Mouse (Mus musculus) G1E (cell line): ENCODE measurements around the gene Ins2. TPM values are rescaled to one million over a fixed set of nuclear protein-coding genes. Genes with fewer than 3 reads are reported as not detected.

Experiments
- ATAC-seq: 2 replicates; pipeline ENCODE4 v1.8.0; 2016; ENCODE audit warnings: mild to moderate bottlenecking; ENCODE audit not compliant: insufficient number of reproducible peaks, poor library complexity, low FRiP score, severe bottlenecking; ENCODE audit errors: extremely low read depth
- DNase-seq: peaks from one replicate; pipeline ENCODE4 v3.0.0; 2012; ENCODE audit warnings: low spot score
- H3K27me3 ChIP-seq: 2 replicates; pipeline ENCODE4 v1.6.1; 2012; ENCODE audit warnings: mild to moderate bottlenecking, low read length, inconsistent platforms; ENCODE audit not compliant: insufficient read depth
- H3K36me3 ChIP-seq: replicated peaks from 2 replicates; pipeline ENCODE3; 2012; ENCODE audit warnings: mild to moderate bottlenecking, inconsistent platforms
- H3K4me1 ChIP-seq: 2 replicates; pipeline ENCODE4 v1.6.1; 2012; ENCODE audit warnings: low read depth, low read length, inconsistent platforms, mixed read lengths; ENCODE audit not compliant: insufficient read depth
- H3K4me3 ChIP-seq: 2 replicates; pipeline ENCODE4 v1.5.1; 2012; ENCODE audit warnings: low read depth, mild to moderate bottlenecking, inconsistent platforms, low read length, moderate library complexity, mixed read lengths
- H3K9me3 ChIP-seq: replicated peaks from 2 replicates; pipeline ENCODE4 v1.6.1; 2012; ENCODE audit warnings: inconsistent platforms
- CTCF ChIP-seq: IDR thresholded peaks from 2 replicates; pipeline ENCODE4 v1.5.1; 2012; ENCODE audit warnings: low read depth, low read length, inconsistent platforms, mixed read lengths
- GATA1 ChIP-seq: IDR thresholded peaks from 2 replicates; pipeline ENCODE4 v1.6.1; 2012; ENCODE audit warnings: borderline replicate concordance, low read length, inconsistent platforms, mixed read lengths
- GATA2 ChIP-seq: IDR thresholded peaks from 2 replicates; pipeline ENCODE4 v1.6.1; 2012; ENCODE audit warnings: low read depth, low read length, inconsistent platforms, borderline replicate concordance
- POLR2AphosphoS5 ChIP-seq: IDR thresholded peaks from 2 replicates; pipeline ENCODE4 v1.6.1; 2012; ENCODE audit warnings: low read depth, low read length, inconsistent platforms; ENCODE audit not compliant: insufficient replicate concordance
- TAL1 ChIP-seq: conservative IDR thresholded peaks from 2 replicates; pipeline ENCODE4 v1.6.1; 2012; ENCODE audit warnings: low read depth, low read length, inconsistent platforms, mixed read lengths
- polyA plus RNA-seq: library from polyadenylated mRNA; stranded (reverse); fragments of >175 nt; gene quantifications from 2 replicates; pipeline ENCODE4 v1.2.3, GENCODE M21; 2012
- total RNA-seq, 2 experiments: library from RNA; stranded (forward) in 1 of 2; stranded (reverse) in 1 of 2; fragments of 200-1000 nt in 1 of 2; fragments of >200 nt in 1 of 2; fragmentation: Nextera tagmentation in 1 of 2; gene quantifications; 2 replicates each; pipeline ENCODE4 v1.2.3; 2014 to 2017

Ins2 gene
- total and polyA plus RNA-seq, 3 experiments: 0.38 TPM; not detected in 2

DNA sequence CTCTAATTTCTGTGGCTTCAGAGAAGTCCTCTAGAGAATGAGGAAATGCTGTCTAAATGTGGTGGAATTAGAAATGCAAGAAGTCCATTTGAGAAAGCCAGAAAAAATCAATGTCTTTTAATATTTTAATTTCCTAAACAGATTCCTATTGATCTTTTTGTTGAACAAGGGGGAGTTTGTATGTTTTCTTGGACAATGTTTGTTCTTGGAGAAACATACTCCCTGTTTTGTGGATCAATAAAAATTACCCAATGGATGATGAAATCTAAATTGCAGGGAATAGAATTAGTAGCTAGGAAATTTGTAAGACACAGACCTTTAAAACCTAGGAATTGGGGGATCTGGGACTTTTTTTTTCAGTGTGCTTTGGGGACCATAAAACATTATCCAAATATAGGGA, 81.4 kb downstream of the Ins2 start:
- DNase-seq (no peak), ATAC-seq (no peak)
- peaks cover 9% of the 10 kb centered on the region; the same call in 1 of the 2 replicates for H3K27me3 ChIP-seq
- TF ChIP-seq POLR2AphosphoS5: no peak
- no peak for TF ChIP-seq CTCF
- TF ChIP-seq TAL1: no peak
- no peak for TF ChIP-seq GATA1
- no peak for TF ChIP-seq GATA2
- peaks cover 47% of the 10 kb centered on the region for H3K9me3 ChIP-seq
- no peak overlapping the region for H3K4me3 ChIP-seq
- H3K4me1 ChIP-seq: no peaks in the 10 kb centered on the region; the same call in 1 of the 2 replicates
- H3K36me3 ChIP-seq: no peaks in the 10 kb centered on the region

DNA sequence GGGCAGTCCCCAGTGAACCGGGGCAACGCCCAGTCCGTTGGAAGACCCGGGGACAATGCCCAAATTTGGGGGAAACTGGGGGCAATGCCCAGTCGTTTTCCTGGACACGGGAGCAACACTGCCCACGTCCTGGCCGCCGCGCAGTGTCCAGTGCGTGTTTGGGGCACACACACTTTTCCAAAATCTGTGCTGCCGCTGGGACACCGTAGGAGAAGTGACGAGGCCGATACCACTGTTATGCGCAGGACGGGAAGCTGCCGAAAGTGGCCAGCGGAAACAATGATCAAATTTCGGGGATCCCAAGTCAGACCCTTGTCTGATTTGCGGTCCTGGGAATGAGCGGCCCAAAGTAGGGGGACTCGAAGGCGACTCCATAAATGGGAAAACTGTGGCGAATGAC, 82.1 kb downstream of the Ins2 start:
- H3K4me3 ChIP-seq: 0 out of 2 replicates have a peak overlapping the region, but pooled peaks have one; percentile 23

DNA sequence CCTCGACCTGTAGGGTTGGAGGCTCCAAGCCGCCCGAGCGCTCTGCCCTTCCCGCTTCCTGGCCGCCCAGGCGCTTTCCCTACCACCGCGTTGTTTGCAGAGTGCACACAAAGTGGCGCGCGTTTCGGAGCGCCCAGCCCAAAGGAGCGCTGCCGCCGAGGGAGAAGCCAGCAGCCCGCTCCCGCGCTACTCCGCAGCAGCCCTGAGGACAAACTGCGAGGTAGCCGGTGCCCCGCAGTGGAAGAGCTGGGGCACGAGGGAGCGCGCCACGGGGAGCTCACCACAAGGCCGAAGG, 82.6 kb downstream of the Ins2 start:
- no peaks in the 10 kb centered on the region for H3K36me3 ChIP-seq
- no peak for TF ChIP-seq POLR2AphosphoS5
- no peak for TF ChIP-seq CTCF
- TF ChIP-seq TAL1: no peak
- no peak for TF ChIP-seq GATA1
- TF ChIP-seq GATA2: no peak
- no peaks in the 10 kb centered on the region; the same call in 1 of the 2 replicates for H3K4me1 ChIP-seq
- 0 out of 2 replicates have a peak overlapping the region, but pooled peaks have one; percentile 23 for H3K4me3 ChIP-seq
- ATAC-seq (no peak), DNase-seq (no peak)
- peaks cover 9% of the 10 kb centered on the region; the same call in 1 of the 2 replicates for H3K27me3 ChIP-seq
- peaks cover 46% of the 10 kb centered on the region for H3K9me3 ChIP-seq

More for the DNA sequence above, 82.1 kb downstream of the Ins2 start:
- TF ChIP-seq GATA2: no peak
- no peak for TF ChIP-seq TAL1
- TF ChIP-seq GATA1: no peak
- no peak for TF ChIP-seq POLR2AphosphoS5
- TF ChIP-seq CTCF: no peak
- ATAC-seq (no peak), DNase-seq (no peak)
- H3K36me3 ChIP-seq: no peaks in the 10 kb centered on the region
- peaks cover 46% of the 10 kb centered on the region for H3K9me3 ChIP-seq
- H3K4me1 ChIP-seq: no peaks in the 10 kb centered on the region; the same call in 1 of the 2 replicates
- peaks cover 9% of the 10 kb centered on the region; the same call in 1 of the 2 replicates for H3K27me3 ChIP-seq

DNA sequence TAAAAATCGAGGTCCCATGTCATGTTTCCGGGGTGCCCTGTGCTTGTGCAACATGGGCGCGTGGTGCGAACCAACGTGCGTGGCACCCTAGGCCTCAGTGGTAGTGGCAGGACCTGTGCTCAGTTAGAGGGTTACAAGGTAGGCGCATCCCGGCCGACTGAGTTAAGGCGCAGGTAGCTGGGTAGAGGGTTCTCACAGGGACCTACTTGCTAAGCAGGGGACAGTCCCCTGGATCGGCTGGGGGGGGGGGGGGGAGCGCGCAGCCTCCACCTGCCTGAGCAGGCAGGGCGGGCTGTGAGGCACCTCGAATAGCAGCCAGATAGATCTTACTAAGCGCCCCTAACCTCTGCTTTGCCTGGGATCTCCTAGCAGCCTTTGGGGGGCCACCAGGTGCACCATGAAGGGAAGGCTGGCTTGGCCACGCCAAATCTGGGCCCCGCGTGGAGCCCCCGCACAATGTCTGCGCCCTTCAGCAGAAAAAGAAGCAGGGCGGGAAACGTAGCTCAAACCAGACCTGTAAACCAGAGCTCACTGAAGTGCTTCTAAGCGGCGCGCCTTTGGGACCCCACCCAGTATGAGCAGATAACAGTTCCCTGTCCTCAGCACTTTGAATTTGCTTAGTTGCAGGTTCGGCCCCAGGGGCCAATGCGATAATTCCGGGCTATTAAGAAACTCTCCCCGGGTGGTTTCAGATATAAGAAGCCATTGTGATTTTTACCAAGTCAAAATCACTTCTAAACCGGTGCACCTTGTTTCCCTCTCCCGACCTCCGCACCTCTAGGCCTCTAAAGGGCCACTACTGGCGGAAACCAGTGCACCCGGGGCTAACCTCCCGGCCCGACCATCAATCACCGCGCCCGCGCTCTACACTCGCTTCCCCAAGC, 83.2 kb downstream of the Ins2 start:
- H3K36me3 ChIP-seq: no peaks in the 10 kb centered on the region
- no peak overlapping the region; the same call in 1 of the 2 replicates for H3K4me3 ChIP-seq
- peaks cover 9% of the 10 kb centered on the region; the same call in 1 of the 2 replicates for H3K27me3 ChIP-seq
- H3K9me3 ChIP-seq: peaks cover 46% of the 10 kb centered on the region
- TF ChIP-seq GATA1 (no peak), POLR2AphosphoS5 (no peak), TAL1 (no peak), CTCF (no peak), GATA2 (no peak)
- no peak for DNase-seq
- no peak for ATAC-seq
- no peaks in the 10 kb centered on the region; the same call in 1 of the 2 replicates for H3K4me1 ChIP-seq

DNA sequence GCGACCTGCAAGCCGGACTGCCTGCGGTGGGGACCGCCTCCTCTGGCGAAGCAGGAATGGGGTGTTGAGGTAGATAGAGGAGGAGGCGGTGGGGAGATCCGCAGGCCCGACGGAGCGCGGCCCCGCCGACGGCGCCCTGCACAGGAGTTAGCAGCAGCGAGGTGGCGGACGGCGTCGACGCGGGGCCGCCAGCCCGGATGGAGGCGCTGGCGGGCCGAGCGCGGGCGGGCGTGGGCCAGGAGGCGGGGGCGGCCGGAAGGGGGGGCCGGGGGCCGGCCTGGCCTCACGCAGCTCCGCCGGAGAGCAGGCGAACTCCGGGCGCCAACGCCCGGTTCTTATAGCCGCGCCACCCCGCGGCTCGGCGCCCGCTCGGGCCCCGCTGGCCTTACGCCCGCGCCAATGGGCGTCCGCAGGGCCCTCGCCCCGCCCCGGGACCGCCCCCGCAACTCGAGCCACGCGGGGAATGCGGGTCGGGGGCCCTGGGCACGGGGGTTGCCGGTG, 84.0 kb downstream of the Ins2 start:
- Histone ChIP-seq H3K36me3 (no peaks in the 10 kb centered on the region), H3K9me3 (peaks cover 46% of the 10 kb centered on the region), H3K4me3 (no peak overlapping the region; the same call in 1 of the 2 replicates), H3K4me1 (no peaks in the 10 kb centered on the region; the same call in 1 of the 2 replicates), H3K27me3 (peaks cover 9% of the 10 kb centered on the region; the same call in 1 of the 2 replicates)
- DNase-seq: no peak
- no peak for TF ChIP-seq GATA1
- no peak for TF ChIP-seq CTCF
- no peak for TF ChIP-seq GATA2
- no peak for TF ChIP-seq POLR2AphosphoS5
- no peak for TF ChIP-seq TAL1
- no peak for ATAC-seq

DNA sequence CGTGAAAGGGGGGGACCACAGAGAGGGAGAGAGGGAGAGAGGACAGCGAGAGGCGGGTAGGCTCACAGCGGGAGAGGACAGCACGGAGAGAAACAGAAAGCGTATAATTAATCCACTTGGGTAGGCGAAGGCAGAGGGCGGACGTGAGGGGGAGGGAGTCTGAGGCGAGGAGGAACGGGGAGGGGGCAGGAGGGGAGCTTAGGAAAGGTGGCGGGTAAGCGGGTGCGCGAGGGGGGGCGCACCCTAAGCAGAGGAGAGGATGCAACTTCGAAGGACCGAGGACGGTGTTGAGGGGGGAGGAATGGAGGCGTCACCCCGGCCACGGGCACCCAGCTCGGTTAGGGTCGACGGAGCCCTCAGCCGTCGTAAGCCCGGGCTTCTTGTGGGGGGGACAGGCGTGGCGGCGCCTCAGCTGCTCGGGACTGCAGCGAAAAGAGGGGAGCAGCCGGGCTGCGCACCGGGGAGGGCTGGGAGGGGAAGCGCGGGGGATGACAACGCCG, 84.5 kb downstream of the Ins2 start:
- TF ChIP-seq TAL1: no peak
- TF ChIP-seq POLR2AphosphoS5: no peak
- TF ChIP-seq GATA1: no peak
- TF ChIP-seq GATA2: no peak
- TF ChIP-seq CTCF: no peak
- H3K4me3 ChIP-seq: no peak overlapping the region; the same call in 1 of the 2 replicates

More for the DNA sequence above, 84.5 kb downstream of the Ins2 start:
- H3K27me3 ChIP-seq: peaks cover 9% of the 10 kb centered on the region; the same call in 1 of the 2 replicates
- H3K36me3 ChIP-seq: no peaks in the 10 kb centered on the region
- ATAC-seq: no peak
- peaks cover 43% of the 10 kb centered on the region for H3K9me3 ChIP-seq
- DNase-seq: no peak
- H3K4me1 ChIP-seq: no peaks in the 10 kb centered on the region; the same call in 1 of the 2 replicates
